In the genomic region with DNA sequence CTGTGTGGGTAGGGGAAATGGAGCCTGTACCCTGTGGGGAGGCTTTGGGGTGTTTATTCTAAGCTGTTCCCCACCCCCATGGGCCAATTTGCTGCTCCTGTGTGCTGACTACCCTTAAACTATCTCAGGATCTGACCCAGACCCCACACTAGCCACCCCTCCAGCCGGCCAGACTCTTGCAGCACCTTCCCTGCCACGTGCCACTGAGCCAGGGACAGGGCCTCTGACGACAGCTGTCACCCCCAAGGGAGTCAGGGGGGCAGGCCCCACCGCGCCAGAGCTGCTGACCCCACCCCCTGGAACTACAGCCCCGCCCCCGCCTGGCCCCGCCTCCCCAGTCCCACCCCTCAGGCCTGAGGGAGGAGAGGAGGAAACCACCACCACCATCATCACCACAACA, we compare ENCODE assay signal across 14 mouse cellular contexts. TPM values are rescaled to one million over a fixed set of nuclear protein-coding genes. Genes with fewer than 3 reads are reported as not detected.
DNase-seq lines count a peak whose midpoint lies in the region; ATAC-seq and TF ChIP-seq lines count a peak whose summit lies in the region.
"Had no signal": no experiment of that assay in that cellular context is flagged by ENCODE, and none has a peak within 500 bp of the region (broad histone marks: within the 10 kb centered on the region; RNA-seq: fewer than 3 reads in every experiment).

No protein-coding gene starts in this region.

- intact Hi-C loops in left cerebral cortex, postnatal 10 days (cut with DNase I): no loop called here

- H3K79me2 ChIP-seq in CH12.LX (replicated peaks; ENCODE audit: control insufficient read depth, extremely low read depth, insufficient read depth, poor library complexity, severe bottlenecking): no peaks in the 10 kb centered on the region

- H3K27me3 ChIP-seq in CH12.LX (replicated peaks): no peaks in the 10 kb centered on the region
- H3K27me3 ChIP-seq in hindbrain, embryonic 13.5 days: peaks cover 14% of the 10 kb centered on the region; the same call in 1 of the 2 replicates
- H3K27me3 ChIP-seq in midbrain, embryonic 13.5 days: peaks cover 22% of the 10 kb centered on the region

- TF ChIP-seq RAD21 in CH12.LX (IDR thresholded peaks at IDR 0.05; ENCODE audit: low read depth, low read length): no peak

- TF ChIP-seq POLR2A in CH12.LX (IDR thresholded peaks at IDR 0.05; ENCODE audit: low read depth, low read length): peak; percentile 45; the same call in 1 of the 2 replicates

- peaks cover 10 to 55% of the 10 kb centered on the region in 2 experiments for H3K4me1 ChIP-seq in CH12.LX (ENCODE audit: control insufficient read depth in 1 of 2, insufficient read depth in 2 of 2)
- H3K4me1 ChIP-seq in hindbrain, embryonic 13.5 days (replicated peaks): peaks cover 58% of the 10 kb centered on the region
- peaks cover 58% of the 10 kb centered on the region for H3K4me1 ChIP-seq in midbrain, embryonic 13.5 days (replicated peaks)

- H3K4me2 ChIP-seq in CH12.LX (ENCODE audit: insufficient read depth, low read depth, poor library complexity, severe bottlenecking): 0 out of 2 replicates have a peak overlapping the region, but pooled peaks have one; percentile 9
- H3K4me2 ChIP-seq in hindbrain, embryonic 13.5 days: peak overlapping the region; percentile 95
- H3K4me2 ChIP-seq in midbrain, embryonic 13.5 days (replicated peaks): peak overlapping the region; percentile 98
- H3K4me2 ChIP-seq: embryonic facial prominence, embryonic 13.5 days; heart, embryonic 11.5 days had no signal

- H3K9ac ChIP-seq in CH12.LX (ENCODE audit: insufficient read depth, low read depth): no peak overlapping the region
- peak overlapping the region; percentile 75 for H3K9ac ChIP-seq in hindbrain, embryonic 13.5 days
- H3K9ac ChIP-seq in midbrain, embryonic 13.5 days (replicated peaks): peak overlapping the region; percentile 81
- H3K9ac ChIP-seq: embryonic facial prominence, embryonic 13.5 days; liver, embryonic 14.5 days had no signal

- H3K9me3 ChIP-seq in CH12.LX (replicated peaks; ENCODE audit: low read length): peaks cover 6% of the 10 kb centered on the region
- no peaks in the 10 kb centered on the region for H3K9me3 ChIP-seq in hindbrain, embryonic 13.5 days
- H3K9me3 ChIP-seq in midbrain, embryonic 13.5 days: no peaks in the 10 kb centered on the region
- H3K9me3 ChIP-seq: embryonic facial prominence, embryonic 13.5 days had no signal

- in situ Hi-C loops in CH12.LX (cut with MboI; ENCODE audit: low pct_ligation_motif_present, low pct_unique_long_range_greater_than_20kb, low sequenced_read_pairs): no loop called here

- WGBS in hindbrain, embryonic 13.5 days: 8% methylated on average over 8 of the region's 8 CpGs
- WGBS in midbrain, embryonic 13.5 days: 0% methylated on average over 5 of the region's 8 CpGs

- no peak for TF ChIP-seq CTCF in CH12.LX (conservative IDR thresholded peaks at IDR 0.05 in 1 of 2, IDR thresholded peaks at IDR 0.05 in 1 of 2; ENCODE audit: low read depth in 2 of 2, low read length in 2 of 2)

- H3K4me3 ChIP-seq in CH12.LX (replicated peaks in 1 of 3; ENCODE audit: low read depth in 2 of 3, low read length in 2 of 3, poor library complexity in 1 of 3): no peak overlapping the region
- peak overlapping the region; percentile 47 for H3K4me3 ChIP-seq in hindbrain, embryonic 13.5 days
- peak overlapping the region; percentile 63 for H3K4me3 ChIP-seq in midbrain, embryonic 13.5 days (replicated peaks)
- H3K4me3 ChIP-seq: embryonic facial prominence, embryonic 13.5 days had no signal

- no peak for ATAC-seq in hindbrain, embryonic 13.5 days (ENCODE audit: low FRiP score)
- ATAC-seq in midbrain, embryonic 13.5 days: no peak
- no peak for ATAC-seq in erythroid progenitor cell, adult 5-6 weeks (replicated peaks; ENCODE audit: low FRiP score, poor library complexity, severe bottlenecking)

- DNase-seq in cerebellum, adult 9-11 months: peak; percentile 65
- DNase-seq in cerebellum, postnatal 14 days: no peak
- DNase-seq in CH12.LX (ENCODE audit: extremely low read depth): peak; percentile 81
- no peak for DNase-seq in left cerebral cortex, postnatal 10 days (ENCODE audit: extremely low spot score in 1 of 2, low spot score in 2 of 2)
- no peak for DNase-seq in ovary, adult 18-20 months (ENCODE audit: low spot score)
- DNase-seq: adrenal gland, adult 8-10 months; B cell, adult 2 months; cerebellum, adult 11 months had no signal

- dilution Hi-C loops in CH12.LX (cut with MboI; ENCODE audit: extremely low pct_ligation_motif_present, extremely low pct_unique_long_range_greater_than_20kb, low sequenced_read_pairs): no loop called here

- no peak for TF ChIP-seq EP300 in CH12.LX (IDR thresholded peaks at IDR 0.05; ENCODE audit: low read length)

- peaks cover 19 to 86% of the 10 kb centered on the region in 2 experiments for H3K36me3 ChIP-seq in CH12.LX (replicated peaks in 1 of 2; ENCODE audit: control insufficient read depth in 1 of 2, insufficient read depth in 1 of 2, low read length in 1 of 2)
- H3K36me3 ChIP-seq in hindbrain, embryonic 13.5 days: peaks cover 31% of the 10 kb centered on the region
- peaks cover 26% of the 10 kb centered on the region for H3K36me3 ChIP-seq in midbrain, embryonic 13.5 days
- H3K36me3 ChIP-seq: embryonic facial prominence, embryonic 13.5 days had no signal

- no peak overlapping the region; the same call in 1 of the 2 replicates for H3K27ac ChIP-seq in CH12.LX (ENCODE audit: insufficient read depth, low read depth)
- H3K27ac ChIP-seq in hindbrain, embryonic 13.5 days: no peak overlapping the region
- no peak overlapping the region for H3K27ac ChIP-seq in midbrain, embryonic 13.5 days
- H3K27ac ChIP-seq: embryonic facial prominence, embryonic 13.5 days; liver, embryonic 14.5 days had no signal

TF ChIP-seq in CH12.LX, 34 proteins besides CTCF, POLR2A, EP300 and RAD21 (continues in another document):
- TF ChIP-seq MYC (IDR thresholded peaks at IDR 0.05; ENCODE audit: low read depth, low read length): peak; percentile 67; the same call in 1 of the 2 replicates
- TF ChIP-seq MXI1 (IDR thresholded peaks at IDR 0.05; ENCODE audit: low read depth, low read length): peak; percentile 83
- TF ChIP-seq USF1 (IDR thresholded peaks at IDR 0.05; ENCODE audit: low read depth, low read length): 0 out of 2 replicates have a peak, but pooled peaks have one; percentile 12
- TF ChIP-seq MAX (IDR thresholded peaks at IDR 0.05; ENCODE audit: low read length): peak; percentile 72; the same call in 1 of the 2 replicates
- peak; percentile 92 for TF ChIP-seq BHLHE40 (IDR thresholded peaks at IDR 0.05; ENCODE audit: low read depth, low read length)

RNA-seq across cellular contexts. Expression of a gene that starts 2.3 kb away (rescaled TPM):
- 7.2 and 8.8 TPM in 2 replicates for total RNA-seq in CH12.LX (2012; rRNA removed)
- 8.9 and 9.9 TPM in 2 replicates for total RNA-seq in CH12.LX (2014; rRNA removed)
- polyA plus RNA-seq in CH12.LX (2012; ENCODE audit: insufficient read length, low read depth): 29.2 and 29.3 TPM in 2 replicates
- polyA plus RNA-seq in hindbrain, embryonic 13.5 days (2015; fragmentation: Nextera tagmentation; extraction: Ambion mirVana): 32.7 and 36.7 TPM in 2 replicates
- 34.9 and 35.3 TPM in 2 replicates for polyA plus RNA-seq in midbrain, embryonic 13.5 days (2015; fragmentation: Nextera tagmentation; extraction: Ambion mirVana)
- not detected in 2 replicates for total RNA-seq in erythroid progenitor cell, adult 5-6 weeks (2015; ENCODE audit: low replicate concordance)
- 0.45 TPM in 1 of 2 replicates, not detected in the other for total RNA-seq in erythroid progenitor cell, adult 5-6 weeks (2017; ENCODE audit: low replicate concordance)
- total RNA-seq in left cerebral cortex, postnatal 10 days (2021): 100 to 1,000 TPM; 306 to 312 TPM

RNA-seq across cellular contexts. Expression of a gene that starts 3.3 kb away (rescaled TPM):
- 0.08 TPM in 1 of 2 replicates, not detected in the other for total RNA-seq in CH12.LX (2012; rRNA removed)
- not detected in 2 replicates for total RNA-seq in CH12.LX (2014; rRNA removed)
- 1.3 and 1.8 TPM in 2 replicates for polyA plus RNA-seq in CH12.LX (2012; ENCODE audit: insufficient read length, low read depth)
- polyA plus RNA-seq in hindbrain, embryonic 13.5 days (2015; fragmentation: Nextera tagmentation; extraction: Ambion mirVana): 6.1 and 6.4 TPM in 2 replicates
- polyA plus RNA-seq in midbrain, embryonic 13.5 days (2015; fragmentation: Nextera tagmentation; extraction: Ambion mirVana): 5.5 and 5.8 TPM in 2 replicates
- total RNA-seq in erythroid progenitor cell, adult 5-6 weeks (2015; ENCODE audit: low replicate concordance): not detected in 2 replicates
- not detected in 2 replicates for total RNA-seq in erythroid progenitor cell, adult 5-6 weeks (2017; ENCODE audit: low replicate concordance)
- 10 to 100 TPM; 49.0 to 58.8 TPM for total RNA-seq in left cerebral cortex, postnatal 10 days (2021)
- polyA plus RNA-seq: liver, embryonic 14.5 days had no signal

RNA-seq across cellular contexts. Expression of a gene that starts 23.1 kb away (rescaled TPM):
- total RNA-seq in CH12.LX (2012; rRNA removed) (72.8 and 86.2 TPM in 2 replicates), CH12.LX (2014; rRNA removed) (100 and 108 TPM in 2 replicates)
- polyA plus RNA-seq in CH12.LX (2012; ENCODE audit: insufficient read length, low read depth): 120 and 138 TPM in 2 replicates
- 109 and 112 TPM in 2 replicates for polyA plus RNA-seq in hindbrain, embryonic 13.5 days (2015; fragmentation: Nextera tagmentation; extraction: Ambion mirVana)
- 101 and 108 TPM in 2 replicates for polyA plus RNA-seq in midbrain, embryonic 13.5 days (2015; fragmentation: Nextera tagmentation; extraction: Ambion mirVana)
- total RNA-seq in erythroid progenitor cell, adult 5-6 weeks (2015; ENCODE audit: low replicate concordance): 29.8 and 30.3 TPM in 2 replicates
- 19.7 and 27.1 TPM in 2 replicates for total RNA-seq in erythroid progenitor cell, adult 5-6 weeks (2017; ENCODE audit: low replicate concordance)
- total RNA-seq in left cerebral cortex, postnatal 10 days (2021): 100 to 1,000 TPM; 163 to 166 TPM

RNA-seq across cellular contexts. Expression of a gene that starts 23.3 kb away (rescaled TPM):
- total RNA-seq in CH12.LX (2012; rRNA removed): 0.46 and 0.47 TPM in 2 replicates
- total RNA-seq in CH12.LX (2014; rRNA removed): not detected in 2 replicates
- polyA plus RNA-seq in CH12.LX (2012; ENCODE audit: insufficient read length, low read depth): 0.31 and 0.97 TPM in 2 replicates
- 1.2 and 1.4 TPM in 2 replicates for polyA plus RNA-seq in hindbrain, embryonic 13.5 days (2015; fragmentation: Nextera tagmentation; extraction: Ambion mirVana)
- polyA plus RNA-seq in midbrain, embryonic 13.5 days (2015; fragmentation: Nextera tagmentation; extraction: Ambion mirVana): 0.72 and 0.85 TPM in 2 replicates
- 2.9 TPM in 1 of 2 replicates, not detected in the other for total RNA-seq in erythroid progenitor cell, adult 5-6 weeks (2015; ENCODE audit: low replicate concordance)
- total RNA-seq in erythroid progenitor cell, adult 5-6 weeks (2017; ENCODE audit: low replicate concordance): not detected in 2 replicates
- total RNA-seq in left cerebral cortex, postnatal 10 days (2021): under 1 TPM in 1 of 2 experiments, not detected in 1; 0.17 TPM

RNA-seq across cellular contexts. Expression of a gene that starts 24.0 kb away (rescaled TPM):
- total RNA-seq in CH12.LX (2012; rRNA removed) (35.0 and 37.5 TPM in 2 replicates), CH12.LX (2014; rRNA removed) (16.4 and 19.0 TPM in 2 replicates)
- 35.2 and 40.4 TPM in 2 replicates for polyA plus RNA-seq in CH12.LX (2012; ENCODE audit: insufficient read length, low read depth)
- polyA plus RNA-seq in hindbrain, embryonic 13.5 days (2015; fragmentation: Nextera tagmentation; extraction: Ambion mirVana): 98.7 and 101 TPM in 2 replicates
- polyA plus RNA-seq in midbrain, embryonic 13.5 days (2015; fragmentation: Nextera tagmentation; extraction: Ambion mirVana): 84.3 and 85.7 TPM in 2 replicates
- 21.6 TPM in 1 of 2 replicates, not detected in the other for total RNA-seq in erythroid progenitor cell, adult 5-6 weeks (2015; ENCODE audit: low replicate concordance)
- 0.53 and 3.3 TPM in 2 replicates for total RNA-seq in erythroid progenitor cell, adult 5-6 weeks (2017; ENCODE audit: low replicate concordance)
- 100 to 1,000 TPM; 143 to 150 TPM for total RNA-seq in left cerebral cortex, postnatal 10 days (2021)

Comparison
In these comparisons a context has a peak if more than half of its experiments do, and no peak if none do; other contexts are left out.
1. DNase-seq: peak in cerebellum, adult 9-11 months (single experiment) and CH12.LX (single experiment); none in cerebellum, postnatal 14 days (0 of 2), left cerebral cortex, postnatal 10 days (0 of 2) and ovary, adult 18-20 months (single experiment).
2. H3K4me2 ChIP-seq: peak in every context shown above with its lines; median percentile 98 in midbrain, embryonic 13.5 days; 95 in hindbrain, embryonic 13.5 days; 9 in CH12.LX.
3. H3K4me3 ChIP-seq: peak in hindbrain, embryonic 13.5 days (single experiment) and midbrain, embryonic 13.5 days (single experiment); none in CH12.LX (0 of 3).
4. RNA of a gene that starts 2.3 kb away (total RNA-seq): 306 to 312 TPM in left cerebral cortex, postnatal 10 days; 7.2 to 9.9 TPM in CH12.LX and 0.45 TPM in erythroid progenitor cell, adult 5-6 weeks; every median in the first group is over 10 times any median in the second.
5. RNA of a gene that starts 3.3 kb away (total RNA-seq): 49.0 to 58.8 TPM in left cerebral cortex, postnatal 10 days; 0.08 TPM in CH12.LX and not detected in erythroid progenitor cell, adult 5-6 weeks; every median in the first group is over 10 times any median in the second.